Mouse (Mus musculus) kidney, adult 2 months (tissue): ENCODE results near the gene Pla2g5. TPM values are rescaled to one million over a fixed set of nuclear protein-coding genes. Genes with fewer than 3 reads are reported as not detected.
"Not testable (repeated sequence)": the region's sequence is repeated elsewhere in the genome, so short reads cannot be mapped to it uniquely, and the experiment has no call there.

Experiments
- DNase-seq: peaks from one replicate; pipeline ENCODE4 v3.0.0; 2021
- H3K27ac ChIP-seq: fragments of 200-500 bp; 2 replicates; pipeline ENCODE4 v1.5.1; 2012; ENCODE audit warnings: low read depth, low read length, control low read depth, inconsistent platforms; ENCODE audit not compliant: insufficient read depth
- H3K27me3 ChIP-seq: fragments of 200-500 bp; replicated peaks from 2 replicates; pipeline ENCODE4 v1.6.1; 2012; ENCODE audit warnings: mild to moderate bottlenecking, moderate library complexity, low read length, inconsistent platforms; ENCODE audit not compliant: control insufficient read depth, insufficient read depth
- H3K36me3 ChIP-seq: fragments of 200-500 bp; 2 replicates; pipeline ENCODE4 v1.6.1; 2012; ENCODE audit warnings: mild to moderate bottlenecking, moderate library complexity, low read length, inconsistent platforms; ENCODE audit not compliant: control insufficient read depth, insufficient read depth
- H3K4me1 ChIP-seq: fragments of 200-500 bp; 2 replicates; pipeline ENCODE4 v1.6.1; 2011; ENCODE audit warnings: low read length; ENCODE audit not compliant: control insufficient read depth, insufficient read depth
- H3K4me3 ChIP-seq: fragments of 200-500 bp; 2 replicates; pipeline ENCODE4 v1.5.1; 2011; ENCODE audit warnings: mild to moderate bottlenecking, low read depth, low read length, control low read depth; ENCODE audit not compliant: insufficient read depth
- CTCF ChIP-seq: fragments of 200-500 bp; conservative IDR thresholded peaks from 2 replicates; pipeline ENCODE4 v1.5.1; 2011; ENCODE audit warnings: low read depth, mild to moderate bottlenecking, control low read depth, low read length, moderate library complexity, mixed read lengths; ENCODE audit not compliant: insufficient read depth, insufficient read length
- POLR2A ChIP-seq: fragments of 200-500 bp; IDR thresholded peaks from one replicate; pipeline ENCODE4 v1.6.1; 2011; ENCODE audit warnings: low read depth, low read length, control low read depth
- WGBS: fragments of 180-500 bp; shearing (Covaris S2); methylation state at CpG from one replicate; pipeline ENCODE4 v1.1.7; 2018; 5-methylcytosine and 5-hydroxymethylcytosine counted together
- polyA plus RNA-seq: library from polyadenylated mRNA; depleted of rRNA; stranded (reverse); fragments of >200 nt; gene quantifications from 2 replicates; pipeline ENCODE4 v1.2.3, GENCODE M21; 2012

Pla2g5 gene
- polyA plus RNA-seq, 1 experiment, result 63.0 TPM

DNA sequence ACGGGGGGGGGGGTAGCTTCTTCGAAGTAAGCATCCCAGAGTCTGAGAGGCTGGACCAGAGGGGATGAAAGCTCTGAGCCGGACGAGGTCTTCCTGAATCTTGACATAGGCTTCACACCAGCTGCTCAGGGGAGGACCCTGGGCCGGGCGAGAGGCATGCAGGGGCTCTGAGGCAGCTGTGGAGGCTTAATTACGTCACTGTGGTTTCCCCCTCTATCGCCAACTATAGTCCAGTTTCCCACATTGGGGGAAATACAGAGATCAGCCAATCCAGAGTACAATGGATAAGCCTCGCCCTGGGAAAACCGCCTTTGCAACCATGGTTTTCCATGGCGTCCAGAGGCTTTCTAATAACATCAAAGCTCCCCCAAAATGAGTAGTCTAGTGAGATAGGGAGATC is 36.1 kb downstream of the Pla2g5 start:
- Histone ChIP-seq H3K36me3 (no peaks in the 10 kb centered on the region), H3K4me3 (no peak overlapping the region), H3K4me1 (no peaks in the 10 kb centered on the region), H3K27me3 (no peaks in the 10 kb centered on the region), H3K27ac (no peak overlapping the region)
- TF ChIP-seq POLR2A (no peak), CTCF (no peak)
- DNase-seq, result no peak
- WGBS, result 73% methylated on average over 11 of the region's 11 CpGs

DNA sequence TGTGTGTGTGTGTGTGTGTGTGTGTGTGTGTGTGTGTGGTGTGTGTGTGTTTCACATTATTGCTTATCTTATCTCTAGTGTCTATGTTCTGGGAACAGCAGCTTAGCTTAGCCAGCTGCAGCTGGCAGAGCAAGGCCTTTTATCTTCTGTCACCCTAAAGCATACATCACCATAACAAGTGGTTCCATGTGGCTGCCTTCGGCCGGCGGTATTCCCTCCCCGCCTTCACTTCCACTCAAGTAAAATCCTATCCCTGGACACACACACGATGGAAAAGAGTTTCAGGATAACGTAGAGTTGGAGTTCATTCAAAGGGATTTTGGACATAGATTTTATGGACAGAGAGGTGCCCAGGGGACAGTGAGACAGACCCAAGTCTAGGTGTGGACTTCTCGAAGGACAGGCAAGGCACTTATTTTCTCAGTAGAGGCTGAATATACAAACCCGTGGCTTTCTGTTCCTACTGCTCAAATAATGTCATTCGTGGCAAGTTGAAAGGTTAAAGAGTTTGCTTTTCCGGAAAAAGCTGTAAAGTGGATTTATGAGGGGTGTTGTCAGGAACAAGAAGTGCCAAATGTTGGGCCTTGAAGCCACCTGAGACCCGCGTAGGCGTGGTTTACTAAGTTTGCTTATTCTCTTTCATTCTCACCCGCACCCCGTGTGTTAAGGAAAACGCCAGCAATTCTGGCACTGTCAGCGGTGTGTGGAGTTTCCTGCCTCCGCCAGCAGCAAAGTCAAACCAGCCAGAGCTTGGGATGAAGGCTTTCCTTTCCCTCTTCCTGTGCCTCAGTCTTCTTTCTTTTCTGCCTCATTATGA is 37.3 kb downstream of the Pla2g5 start:
- Histone ChIP-seq H3K27me3 (no peaks in the 10 kb centered on the region), H3K36me3 (no peaks in the 10 kb centered on the region), H3K4me3 (no peak overlapping the region), H3K4me1 (no peaks in the 10 kb centered on the region), H3K27ac (no peak overlapping the region)
- DNase-seq, result peak; percentile 57
- 24% methylated on average over 18 of the region's 18 CpGs for WGBS
- TF ChIP-seq CTCF, result no peak
- TF ChIP-seq POLR2A, result no peak

DNA sequence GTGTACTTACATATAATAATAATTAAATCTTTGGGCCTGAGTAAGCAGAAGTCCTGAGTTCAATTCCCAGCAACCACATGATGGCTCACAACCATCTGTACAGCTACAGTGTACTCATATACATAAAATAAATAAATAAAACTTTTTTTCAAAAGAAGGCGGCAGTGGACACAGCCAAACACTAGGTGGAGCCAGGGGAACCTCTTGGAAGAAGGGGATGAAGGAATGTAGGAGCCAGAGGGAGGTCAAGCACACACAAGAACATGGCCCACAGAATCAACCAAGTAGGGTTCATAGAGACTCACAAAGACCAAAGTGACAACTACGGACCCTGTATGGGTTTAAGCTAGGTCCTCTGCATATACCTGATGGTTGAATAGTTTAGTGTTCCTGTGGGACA is 38.6 kb downstream of the Pla2g5 start:
- WGBS, result 83% methylated on average over 2 of the region's 2 CpGs

DNA sequence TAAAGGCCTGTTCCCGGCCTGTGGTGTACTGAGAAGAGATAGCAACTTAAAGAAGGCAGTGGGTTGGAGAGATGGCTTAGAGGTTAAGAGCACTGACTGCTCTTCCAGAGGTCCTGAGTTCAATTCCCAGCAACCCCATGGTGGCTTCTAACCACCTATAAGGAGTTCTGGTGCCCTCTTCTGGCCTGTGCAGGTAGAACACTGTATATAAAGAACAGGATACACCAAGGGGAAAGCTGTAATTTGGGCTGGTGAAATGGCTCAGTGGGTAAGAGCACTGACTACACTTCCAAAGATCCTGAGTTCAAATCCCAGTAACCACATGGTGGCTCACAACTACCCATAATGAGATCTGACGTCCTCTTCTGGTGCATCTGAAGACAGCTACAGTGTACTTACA is 39.1 kb downstream of the Pla2g5 start:
- H3K36me3 ChIP-seq, H3K4me1 ChIP-seq, H3K27me3 ChIP-seq, H3K27ac ChIP-seq, H3K4me3 ChIP-seq, DNase-seq: not testable (repeated sequence)
- 86% methylated on average over 2 of the region's 2 CpGs for WGBS

More for the DNA sequence above, 38.6 kb downstream of the Pla2g5 start:
- DNase-seq, result peak; percentile 34
- Histone ChIP-seq H3K4me3 (no peak overlapping the region), H3K36me3 (no peaks in the 10 kb centered on the region), H3K4me1 (no peaks in the 10 kb centered on the region), H3K27me3 (no peaks in the 10 kb centered on the region), H3K27ac (no peak overlapping the region)
- TF ChIP-seq CTCF, result no peak; the same call in 1 of the 2 replicates
- no peak for TF ChIP-seq POLR2A

DNA sequence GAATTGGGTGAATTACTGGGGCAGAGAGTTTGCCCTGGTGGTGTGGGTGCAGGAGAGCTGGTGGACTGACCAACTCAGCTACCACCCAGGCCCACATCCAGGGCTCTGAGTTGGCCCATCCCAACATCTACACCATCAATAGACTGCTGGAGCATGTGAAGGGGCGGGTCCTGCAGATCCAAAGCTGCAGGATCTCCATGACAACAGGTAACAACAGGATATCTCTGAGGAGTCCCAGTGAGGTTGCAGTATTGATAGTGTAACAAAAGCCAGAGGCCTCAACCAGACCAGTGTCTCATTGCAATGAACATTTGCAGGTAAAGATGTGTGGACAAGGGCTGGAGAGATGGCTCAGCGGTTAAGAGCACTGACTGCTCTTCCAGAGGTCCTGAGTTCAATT is 42.2 kb downstream of the Pla2g5 start:
- H3K4me3 ChIP-seq, result no peak overlapping the region
- 98% methylated on average over 2 of the region's 2 CpGs for WGBS
- no peak for TF ChIP-seq CTCF
- TF ChIP-seq POLR2A, result no peak

DNA sequence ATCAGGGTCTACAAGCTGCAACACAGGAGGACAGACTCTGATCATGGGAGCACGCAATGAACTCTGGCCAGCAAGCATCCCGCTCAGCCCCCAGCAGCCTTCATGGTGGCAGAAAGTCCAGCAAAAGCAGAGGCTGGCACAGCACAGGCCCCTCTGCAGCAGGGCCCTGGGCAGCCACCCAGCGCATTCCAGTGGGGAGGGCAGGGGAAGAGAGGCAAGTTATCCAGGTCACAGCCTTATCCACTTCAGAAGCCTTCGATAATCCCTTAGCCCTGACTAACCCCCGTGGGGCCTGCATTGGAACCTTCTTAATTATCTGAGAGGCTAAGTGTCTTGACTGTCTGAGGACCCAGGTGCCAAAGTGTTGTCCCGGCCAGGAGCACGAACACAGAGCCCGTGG is 44.2 kb downstream of the Pla2g5 start:
- H3K4me1 ChIP-seq, result peaks cover 11% of the 10 kb centered on the region; the same call in 1 of the 2 replicates
- H3K36me3 ChIP-seq, result no peaks in the 10 kb centered on the region
- no peaks in the 10 kb centered on the region for H3K27me3 ChIP-seq
- 28% methylated on average over 8 of the region's 8 CpGs for WGBS
- DNase-seq, result peak; percentile 79
- no peak overlapping the region for H3K4me3 ChIP-seq
- H3K27ac ChIP-seq, result no peak overlapping the region
- no peak for TF ChIP-seq POLR2A
- TF ChIP-seq CTCF, result no peak

More for the DNA sequence above, 42.2 kb downstream of the Pla2g5 start:
- Histone ChIP-seq H3K4me1 (peaks cover 11% of the 10 kb centered on the region; the same call in 1 of the 2 replicates), H3K27me3 (no peaks in the 10 kb centered on the region), H3K36me3 (no peaks in the 10 kb centered on the region), H3K27ac (no peak overlapping the region)
- no peak for DNase-seq

DNA sequence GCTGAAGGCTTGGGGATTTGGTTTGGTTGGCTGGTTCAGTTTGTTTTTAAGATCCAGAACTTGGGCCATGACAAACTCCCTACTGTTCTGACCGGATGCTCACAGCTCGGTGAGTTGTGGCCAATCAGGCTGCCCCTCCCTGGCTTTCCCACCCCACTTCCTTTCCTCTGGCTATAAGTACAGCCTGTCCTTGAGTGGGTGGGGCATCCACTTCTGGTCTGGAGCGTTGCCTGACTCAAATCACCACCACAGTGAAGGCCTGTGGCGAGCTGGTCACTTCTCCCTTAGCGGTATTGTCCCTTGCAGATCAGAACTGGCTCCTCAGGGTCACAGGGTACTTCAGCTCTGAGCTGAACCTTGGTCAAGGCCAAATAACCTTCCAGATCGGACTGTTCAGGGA is 45.5 kb downstream of the Pla2g5 start:
- Histone ChIP-seq H3K27me3 (no peaks in the 10 kb centered on the region), H3K27ac (peak overlapping the region; percentile 12; the same call in 1 of the 2 replicates), H3K36me3 (no peaks in the 10 kb centered on the region), H3K4me3 (no peak overlapping the region), H3K4me1 (peaks cover 11% of the 10 kb centered on the region; the same call in 1 of the 2 replicates)
- TF ChIP-seq POLR2A, result no peak
- TF ChIP-seq CTCF, result no peak
- DNase-seq, result peak; percentile 49
- WGBS, result 48% methylated on average over 6 of the region's 6 CpGs
